Mouse (Mus musculus) adrenal gland, postnatal 36 days (tissue): ENCODE results near the gene Cdk17. TPM values are rescaled to one million over a fixed set of nuclear protein-coding genes. Genes with fewer than 3 reads are reported as not detected.

ENCODE experiments used
- DNase-seq, 2 experiments: peaks; one replicate each; pipeline ENCODE4 v3.0.0; 2021; ENCODE audit warnings: mixed read lengths in 1 of 2
- total RNA-seq, 2 experiments: library from RNA; stranded (reverse); gene quantifications; 2 replicates each; pipeline ENCODE4 v1.2.3; 2021

The Cdk17 gene
- total RNA-seq, 2 experiments from 2014 or later: 24.1 to 25.7 TPM

DNA sequence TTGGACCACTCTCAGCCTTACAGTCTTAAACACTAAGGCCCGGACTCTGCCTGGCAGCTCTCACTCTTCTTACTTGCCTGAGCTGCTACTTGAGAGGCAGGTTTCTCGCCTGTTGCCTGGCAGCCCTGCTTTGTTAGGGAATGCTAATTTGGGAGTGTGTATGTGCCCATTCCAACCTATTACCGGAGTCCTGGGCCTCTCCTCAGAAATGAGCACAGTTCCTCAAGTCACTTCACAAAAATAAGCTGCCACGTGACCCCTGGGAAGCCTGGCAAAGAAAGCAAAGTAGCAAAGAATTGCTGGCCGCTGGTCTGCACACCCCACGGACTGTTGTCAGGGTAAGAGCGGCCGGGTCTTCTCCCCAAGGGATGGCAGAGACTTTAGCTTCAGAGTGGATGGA is 102.8 kb downstream of the Cdk17 start:
- DNase-seq: no peak

DNA sequence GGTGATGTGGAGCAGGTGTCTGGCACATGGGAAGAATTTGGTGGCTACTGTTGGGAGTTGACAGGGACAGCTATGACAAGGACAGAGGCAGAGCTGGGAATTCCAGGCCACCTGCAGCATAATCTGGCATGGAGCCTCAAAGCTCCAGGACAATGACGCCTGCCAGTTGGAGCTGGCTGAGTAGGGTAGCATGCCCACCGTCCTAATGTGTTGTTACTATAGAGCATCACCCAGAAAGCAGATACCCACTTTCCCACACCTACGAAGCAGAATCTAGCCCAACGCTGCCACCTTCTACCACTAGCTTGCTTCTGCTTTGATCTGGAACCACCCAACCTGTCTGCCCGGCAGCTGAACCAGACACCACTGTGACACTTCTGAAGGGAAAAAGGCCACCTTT is 103.3 kb downstream of the Cdk17 start:
- DNase-seq: no peak

DNA sequence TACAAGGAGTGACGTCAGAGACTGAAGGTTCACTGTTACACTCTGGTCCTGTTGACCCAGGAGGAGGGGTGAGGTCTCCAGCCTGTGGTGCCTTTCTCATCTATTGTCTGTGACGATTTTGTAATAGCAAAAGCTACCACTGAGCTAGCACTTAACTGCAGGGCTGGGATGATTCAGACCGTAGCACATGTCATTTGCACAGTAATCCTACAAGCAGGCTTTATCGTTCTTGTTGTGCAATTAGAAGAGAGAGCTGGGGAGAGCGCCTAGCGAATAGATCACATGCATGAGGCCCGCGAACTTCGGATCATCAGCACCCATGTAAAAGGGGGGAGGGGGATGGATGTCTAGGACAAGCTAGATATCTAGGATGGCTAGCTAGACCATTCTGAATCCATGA is 105.2 kb downstream of the Cdk17 start:
- DNase-seq: no peak

DNA sequence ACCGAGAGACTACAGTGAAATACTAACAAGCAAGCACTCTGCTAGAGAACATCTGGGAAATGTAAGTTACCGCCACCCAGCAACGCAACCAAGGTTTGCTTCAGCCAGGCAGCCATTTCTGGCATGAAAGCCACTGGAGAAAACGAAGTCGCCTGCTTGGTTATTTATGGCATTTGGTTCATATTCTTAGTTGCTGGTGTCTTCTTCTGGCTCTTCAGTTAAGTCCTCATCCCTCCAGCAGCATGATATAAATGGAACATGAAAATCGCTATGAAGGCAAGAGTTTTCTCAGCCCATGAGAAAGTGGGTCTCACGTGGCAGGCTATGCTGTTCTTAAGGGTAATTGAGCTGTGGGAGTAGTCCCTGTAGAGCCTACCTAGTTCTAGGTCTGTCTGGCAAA is 105.8 kb downstream of the Cdk17 start:
- no peak for DNase-seq

DNA sequence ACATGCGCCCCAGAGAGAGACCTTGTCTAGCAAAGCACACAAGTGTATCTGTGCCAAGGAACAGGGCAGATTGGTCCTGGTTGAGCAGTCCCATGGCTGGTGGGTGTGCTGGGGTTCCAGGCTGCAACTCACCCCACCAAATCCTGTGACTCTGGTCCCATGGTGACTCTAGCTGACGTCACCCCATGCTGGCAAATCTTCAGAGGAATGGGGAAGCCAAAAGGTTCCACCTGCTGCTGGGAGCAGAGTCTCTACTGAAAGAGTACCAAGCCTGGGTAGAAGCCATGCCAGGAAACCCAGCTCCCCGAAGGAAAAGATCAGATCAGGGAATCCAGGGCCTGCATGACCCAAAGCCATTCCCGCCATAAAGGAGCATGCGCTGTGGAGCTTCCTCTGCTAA is 106.8 kb downstream of the Cdk17 start:
- DNase-seq: no peak

DNA sequence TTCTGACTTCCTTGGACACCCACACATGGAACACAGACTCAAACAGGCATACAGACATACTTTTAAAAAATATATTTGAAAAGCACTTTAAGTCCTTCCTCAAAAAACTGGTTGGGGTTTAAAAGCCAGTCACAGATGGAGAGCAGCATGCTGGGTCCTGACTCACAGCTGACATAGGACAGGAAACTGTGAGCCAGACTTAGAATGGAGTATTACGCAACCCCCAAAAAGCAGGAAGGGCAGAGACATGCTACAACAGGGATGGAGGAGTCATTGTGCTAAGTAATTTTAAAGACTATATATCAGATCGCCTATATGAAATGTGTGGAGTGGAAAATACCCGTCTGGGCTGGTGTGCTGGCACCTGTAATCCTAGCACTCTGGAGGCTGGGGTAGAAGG is 107.7 kb downstream of the Cdk17 start:
- DNase-seq: no peak

DNA sequence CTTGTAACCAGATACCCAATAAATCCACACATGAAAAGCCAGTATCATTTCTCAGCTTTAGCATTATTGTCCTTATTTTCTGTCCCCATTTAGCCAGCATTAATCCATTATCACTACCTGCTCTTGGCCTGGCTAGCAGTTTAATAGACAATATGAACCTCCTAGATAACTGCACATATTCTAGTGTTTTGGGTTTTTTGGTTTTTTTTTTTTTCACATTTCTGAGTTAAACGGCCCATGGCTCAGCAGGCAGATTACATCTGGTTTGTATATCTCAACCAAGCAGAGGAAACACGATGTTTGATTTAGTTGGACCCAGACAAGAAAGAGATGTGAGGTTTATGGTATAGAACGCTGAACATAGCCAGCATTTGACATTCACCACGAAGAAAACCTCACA is 109.1 kb downstream of the Cdk17 start:
- DNase-seq: no peak

DNA sequence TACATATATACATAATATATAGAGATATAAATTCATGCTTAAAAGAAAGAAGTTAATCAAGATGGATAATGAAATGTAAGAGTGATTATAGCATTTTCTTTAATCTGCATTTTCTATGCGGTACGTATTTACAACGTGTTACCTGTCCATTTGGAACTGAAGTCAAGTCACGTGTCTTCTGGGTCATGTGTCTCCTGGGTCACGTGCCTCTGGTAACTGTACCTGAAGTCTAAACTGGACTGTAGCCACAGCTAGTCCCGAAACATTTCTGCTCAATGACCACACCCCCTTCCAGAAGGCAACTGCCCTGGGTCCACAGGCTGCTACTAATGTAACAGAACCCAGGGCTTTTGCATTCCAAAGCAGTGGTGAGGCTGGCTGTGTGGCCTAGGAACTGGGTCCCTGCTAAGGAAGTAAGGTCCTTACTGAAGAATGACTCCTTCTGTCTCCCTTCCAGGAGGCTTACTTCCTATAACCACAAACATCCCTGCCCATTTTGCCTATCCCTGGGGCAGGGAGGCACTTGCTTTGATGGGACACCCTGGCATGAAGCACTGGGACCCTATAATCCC is 110.3 kb downstream of the Cdk17 start:
- DNase-seq: no peak

DNA sequence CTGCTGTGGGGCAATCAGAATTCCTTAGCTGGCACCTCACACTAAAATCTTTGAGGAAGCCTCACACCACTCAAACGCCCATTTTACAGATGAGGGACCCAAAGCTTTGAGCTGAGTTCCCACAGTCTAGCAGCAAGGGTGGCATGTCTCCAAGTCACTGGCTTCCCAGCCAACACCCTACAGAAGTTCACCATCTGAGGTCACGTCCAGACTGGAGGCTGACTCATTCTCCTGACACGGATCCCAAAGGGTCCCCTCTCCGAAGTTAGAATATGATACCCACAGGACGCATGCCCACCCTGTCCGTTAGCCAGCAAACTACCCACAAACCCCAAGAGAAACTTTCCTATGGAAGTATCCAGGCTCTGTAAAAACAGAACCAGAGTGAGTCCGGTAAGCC is 111.2 kb downstream of the Cdk17 start:
- DNase-seq: no peak

DNA sequence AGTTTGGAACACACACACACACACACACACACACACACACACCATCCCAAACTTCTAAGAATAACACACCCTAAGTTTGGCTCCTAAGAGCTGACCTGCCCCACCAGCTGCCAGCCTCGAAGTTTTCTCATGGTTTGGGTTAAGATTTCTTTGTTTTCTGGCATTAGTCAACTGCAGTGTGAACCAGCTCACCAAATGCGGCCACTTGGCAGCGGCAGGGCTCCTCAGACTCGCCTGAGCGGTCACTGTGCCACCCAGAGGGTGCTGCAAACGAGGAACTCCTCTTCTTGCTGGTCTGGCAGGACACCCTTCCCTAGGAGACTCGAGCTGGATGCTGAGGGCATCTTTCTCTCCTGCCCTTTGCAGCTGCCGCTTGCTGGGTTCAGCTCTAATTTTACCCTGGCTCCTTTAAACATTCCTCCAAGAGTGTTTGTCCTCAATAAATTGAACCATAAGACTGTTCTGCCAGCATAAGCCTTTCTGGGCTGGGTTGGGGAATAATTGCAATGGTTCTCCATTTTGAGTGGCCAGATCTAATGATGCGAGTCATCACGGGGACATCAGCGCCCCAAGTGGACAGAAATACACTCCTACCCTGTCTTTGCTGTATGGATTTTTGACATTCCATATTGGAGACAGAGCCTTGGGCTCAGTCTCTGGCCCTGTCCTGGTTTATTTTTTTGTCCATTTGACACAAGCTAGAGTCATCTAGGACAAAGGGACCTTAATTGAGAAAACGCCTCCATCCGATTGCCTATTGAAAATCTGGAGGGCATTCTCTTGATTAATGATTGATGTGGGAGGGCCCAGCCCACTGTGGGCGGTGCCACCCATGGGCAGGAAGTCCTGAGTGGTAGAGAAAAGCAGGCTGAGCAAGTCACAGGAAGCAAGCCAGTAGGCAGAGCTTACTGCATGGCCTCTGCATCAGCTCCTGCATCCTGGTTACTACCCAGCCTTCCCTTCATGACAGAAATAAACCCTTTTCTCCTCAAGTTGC is 112.6 kb downstream of the Cdk17 start:
- DNase-seq: no peak

DNA sequence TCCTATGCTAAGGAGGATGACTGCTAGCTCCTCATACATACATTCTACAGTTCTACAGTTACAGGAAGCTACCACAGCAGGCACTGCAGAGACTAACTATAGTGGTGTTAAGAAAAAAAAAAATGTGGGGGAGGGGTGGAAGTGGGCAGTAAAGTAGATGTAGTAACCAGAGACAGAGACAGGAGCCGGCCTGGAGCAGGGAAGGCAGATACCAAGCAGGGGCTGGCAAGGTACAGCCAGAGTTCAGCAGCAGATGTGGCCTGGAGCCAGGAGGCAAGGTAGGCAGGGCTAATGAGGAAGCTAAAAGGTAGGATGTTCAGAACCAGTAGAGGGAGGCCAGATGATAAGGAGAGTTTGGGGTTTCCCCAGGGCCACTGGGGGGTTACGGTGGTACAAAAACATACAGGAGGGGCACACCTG is 113.6 kb downstream of the Cdk17 start:
- no peak for DNase-seq

DNA sequence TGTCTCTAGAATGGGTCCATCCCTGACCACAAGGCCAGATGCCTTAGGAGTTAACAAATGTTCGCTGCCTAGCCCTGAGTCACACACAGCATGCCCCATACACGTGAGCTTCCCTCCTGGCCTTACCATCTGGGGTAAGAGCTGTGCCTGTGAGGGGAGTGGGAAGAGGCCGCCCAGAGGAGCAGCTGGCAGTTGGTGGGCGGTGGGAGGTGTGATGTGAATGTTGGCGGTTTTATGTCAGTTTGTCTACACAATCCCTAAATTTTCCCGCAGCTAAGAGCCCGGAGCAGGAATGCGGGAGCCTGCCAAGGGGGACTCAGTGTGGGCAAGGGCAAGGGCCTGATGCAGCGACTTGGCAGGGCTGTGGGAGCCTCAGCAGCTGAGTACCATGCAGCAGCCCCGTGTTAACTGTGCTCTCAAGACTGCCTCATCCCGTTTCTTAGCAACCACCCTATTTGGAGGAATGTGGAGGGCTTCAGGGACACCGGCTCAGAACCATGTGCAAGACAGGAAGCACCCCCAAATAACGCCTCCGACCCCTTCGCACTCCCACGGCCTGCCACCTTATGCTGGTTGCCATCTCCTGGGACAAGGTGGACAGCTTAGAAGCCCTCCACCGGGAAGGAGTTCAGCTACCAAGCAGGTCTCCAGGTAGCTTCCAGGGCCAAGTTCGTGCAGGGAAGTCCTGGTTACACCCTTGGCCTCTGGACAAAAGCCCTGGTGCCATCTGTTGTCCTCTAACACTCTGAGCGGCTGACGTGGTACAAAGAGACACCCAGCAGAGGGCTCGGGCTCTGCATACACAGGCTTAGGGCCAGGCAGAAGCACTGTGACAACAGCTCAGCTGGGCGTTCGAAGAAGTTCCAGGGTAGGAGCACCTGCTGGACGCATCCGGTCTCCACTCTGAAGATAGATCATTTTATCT is 114.8 kb downstream of the Cdk17 start:
- no peak for DNase-seq

DNA sequence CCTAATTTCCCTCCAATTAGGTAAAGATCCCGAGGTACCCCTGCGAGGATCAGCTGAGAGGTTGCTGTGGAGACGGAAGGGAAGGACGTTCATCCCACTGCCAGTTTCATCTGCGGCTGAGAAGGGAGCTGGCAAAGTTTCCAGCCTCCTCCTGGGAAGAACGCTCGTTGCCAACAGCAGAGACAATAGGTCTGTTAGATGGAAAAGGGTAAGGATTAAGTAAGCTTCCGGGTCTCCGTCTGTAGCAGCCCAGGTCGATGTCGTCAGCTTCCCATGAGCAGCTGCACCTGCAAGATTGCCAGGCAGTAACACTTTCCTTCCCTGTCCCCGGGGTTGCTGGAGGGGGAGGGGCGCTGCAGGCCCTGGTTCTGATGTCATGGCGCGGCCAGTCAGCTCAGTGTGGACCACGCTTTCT is 115.7 kb downstream of the Cdk17 start:
- DNase-seq: peak; percentile 56 to 72

DNA sequence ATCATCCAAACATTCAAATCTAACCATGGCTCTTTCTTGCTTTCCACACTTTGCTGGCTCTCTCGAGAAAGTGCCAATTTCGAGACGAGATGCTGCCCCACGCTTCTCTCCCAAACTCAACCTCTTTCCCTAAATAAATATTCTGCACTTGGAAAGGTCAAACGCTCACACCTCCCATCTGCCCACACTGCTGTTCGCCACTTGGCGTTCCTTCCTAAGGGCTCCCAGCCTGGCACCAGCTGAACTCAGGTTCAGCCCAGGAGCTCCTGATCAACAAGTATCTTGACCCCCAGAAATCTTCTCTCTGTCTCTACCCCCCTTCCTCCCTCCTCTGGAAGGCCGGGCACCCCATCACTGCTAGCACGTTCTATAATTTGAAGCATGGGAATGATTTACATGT is 116.2 kb downstream of the Cdk17 start:
- no peak for DNase-seq

DNA sequence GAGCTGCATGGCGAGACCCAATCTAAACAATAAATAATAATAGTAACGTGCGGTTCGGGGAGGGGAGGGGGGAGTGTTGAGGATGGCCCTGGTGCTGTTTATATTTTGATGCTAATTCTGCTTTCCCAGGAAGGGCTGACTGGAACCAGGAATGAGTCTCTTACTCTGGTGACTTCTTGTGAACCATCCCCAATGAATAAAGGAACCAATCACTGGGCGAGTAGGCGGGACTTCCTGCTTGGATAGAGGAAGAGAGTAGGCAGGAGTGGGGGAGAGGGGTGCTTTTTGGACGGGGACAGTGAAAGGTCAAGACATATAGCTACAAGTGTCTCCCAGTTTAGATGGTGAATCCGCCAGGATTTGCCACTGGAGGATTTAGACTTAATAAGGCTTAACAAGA is 117.7 kb downstream of the Cdk17 start:
- no peak for DNase-seq

DNA sequence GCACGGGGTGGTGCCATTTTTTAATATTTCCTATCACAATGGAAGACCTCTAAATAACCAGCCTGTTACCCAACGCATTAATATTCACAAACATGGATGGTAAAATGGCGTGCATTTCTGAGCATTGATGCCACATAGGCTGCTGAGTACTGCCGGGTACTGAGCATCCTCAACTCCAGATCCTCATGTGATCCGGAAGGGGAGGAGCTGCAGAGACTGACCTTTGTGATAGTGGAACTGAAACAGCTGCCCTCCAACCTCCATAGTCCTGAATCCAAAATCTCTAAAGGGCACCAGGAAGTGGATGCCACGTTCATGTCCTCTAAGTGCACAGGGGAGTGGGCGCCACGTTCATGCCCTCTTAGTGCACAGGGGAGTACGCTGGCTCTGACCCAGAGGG is 118.4 kb downstream of the Cdk17 start:
- DNase-seq: no peak

DNA sequence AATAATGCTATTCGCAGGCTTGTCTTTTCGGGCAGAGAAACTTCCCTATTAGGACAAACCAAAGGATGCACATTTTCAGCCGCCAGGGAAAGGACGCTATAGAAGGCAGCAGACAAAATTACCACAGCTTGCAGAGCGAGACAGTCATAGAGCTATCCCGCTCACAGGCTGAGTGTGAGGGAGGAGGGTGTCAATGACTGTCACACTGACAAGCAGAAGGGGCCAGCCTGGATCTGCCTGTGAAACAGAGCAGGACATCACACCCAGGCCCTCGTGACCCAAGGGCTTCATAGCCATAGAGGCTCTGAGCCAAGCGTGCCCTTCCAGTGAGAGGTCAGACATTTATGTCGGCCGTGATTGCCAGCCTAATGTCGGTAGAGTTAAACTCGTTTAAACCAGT is 119.9 kb downstream of the Cdk17 start:
- DNase-seq: no peak

DNA sequence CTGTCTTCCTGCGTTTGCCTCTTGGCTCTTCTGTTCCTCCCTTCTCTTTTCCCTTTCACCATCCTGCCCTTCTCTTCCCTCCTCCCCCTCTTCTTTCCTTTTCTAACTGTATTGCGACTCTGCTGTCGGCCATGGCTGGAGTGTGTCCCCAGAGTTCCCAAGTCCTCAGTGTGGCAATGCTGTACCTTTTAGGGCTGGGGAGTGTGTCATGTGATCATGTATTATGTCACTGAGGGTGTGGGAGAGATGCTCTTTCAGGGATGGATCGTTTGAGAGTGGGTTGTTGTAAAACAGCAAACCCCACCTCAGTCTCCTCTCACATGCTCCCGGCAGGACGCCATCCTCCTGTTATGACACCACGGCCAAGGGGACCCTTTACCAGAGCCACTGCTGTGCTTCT is 120.4 kb downstream of the Cdk17 start:
- no peak for DNase-seq

DNA sequence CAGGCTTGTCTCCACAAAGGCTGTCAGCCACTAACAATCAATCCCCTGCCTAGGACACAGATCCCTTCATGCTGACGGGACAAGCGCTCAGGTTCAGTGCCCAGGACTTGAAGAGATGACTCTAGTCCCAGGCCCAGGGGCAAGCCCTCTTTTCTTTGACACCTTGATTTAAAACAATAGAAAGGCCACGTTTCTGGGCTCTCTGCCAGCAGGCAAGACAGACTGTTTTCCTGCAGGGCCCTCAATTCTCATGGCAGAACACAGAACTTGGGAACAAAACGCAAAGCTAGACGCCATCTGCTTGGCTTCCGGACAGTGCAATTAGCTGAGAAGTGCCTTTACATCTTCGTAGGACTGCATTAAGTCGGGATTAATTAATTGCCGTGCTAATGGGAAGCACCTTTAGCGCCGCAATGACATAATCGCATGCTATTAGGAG is 121.9 kb downstream of the Cdk17 start:
- DNase-seq: peak; percentile 49 to 71

DNA sequence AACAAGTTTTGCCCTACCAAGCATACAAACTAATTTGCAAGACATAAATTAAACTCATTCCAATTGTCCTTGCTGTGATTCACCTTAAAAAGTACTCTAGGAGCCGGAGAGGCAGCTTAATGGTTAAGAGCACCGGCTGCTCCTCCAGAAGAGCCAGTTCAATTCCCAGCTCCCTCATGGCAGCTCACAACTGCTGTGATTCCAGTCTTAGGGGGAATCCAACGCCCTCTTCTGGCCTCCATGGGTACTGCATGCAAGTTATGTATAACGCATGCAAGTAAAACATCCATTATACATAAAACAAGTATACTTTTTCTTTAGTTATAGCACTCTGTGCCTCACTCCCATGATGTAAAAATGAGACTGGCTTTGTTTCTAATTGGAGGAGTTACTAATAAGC is 122.6 kb downstream of the Cdk17 start:
- DNase-seq: no peak

DNA sequence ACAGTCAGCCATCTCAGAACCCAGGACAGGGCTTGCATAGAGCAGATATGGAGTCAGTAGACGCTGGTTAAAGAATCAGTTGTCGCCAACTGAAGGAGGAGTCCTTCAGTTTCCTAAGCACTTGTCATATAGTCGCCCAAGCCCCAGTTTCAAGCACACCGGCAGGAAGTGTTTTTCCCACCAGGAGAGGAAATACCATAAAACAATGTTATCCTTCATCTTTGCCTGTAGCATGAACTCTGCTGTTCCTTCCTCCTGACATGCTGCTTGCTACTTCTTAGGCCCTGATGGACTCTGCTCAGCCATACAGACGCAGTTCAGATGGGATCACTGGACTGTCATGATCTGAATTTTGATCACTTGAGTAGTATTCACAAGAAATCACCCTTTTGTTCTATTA is 124.8 kb downstream of the Cdk17 start:
- DNase-seq: no peak

DNA sequence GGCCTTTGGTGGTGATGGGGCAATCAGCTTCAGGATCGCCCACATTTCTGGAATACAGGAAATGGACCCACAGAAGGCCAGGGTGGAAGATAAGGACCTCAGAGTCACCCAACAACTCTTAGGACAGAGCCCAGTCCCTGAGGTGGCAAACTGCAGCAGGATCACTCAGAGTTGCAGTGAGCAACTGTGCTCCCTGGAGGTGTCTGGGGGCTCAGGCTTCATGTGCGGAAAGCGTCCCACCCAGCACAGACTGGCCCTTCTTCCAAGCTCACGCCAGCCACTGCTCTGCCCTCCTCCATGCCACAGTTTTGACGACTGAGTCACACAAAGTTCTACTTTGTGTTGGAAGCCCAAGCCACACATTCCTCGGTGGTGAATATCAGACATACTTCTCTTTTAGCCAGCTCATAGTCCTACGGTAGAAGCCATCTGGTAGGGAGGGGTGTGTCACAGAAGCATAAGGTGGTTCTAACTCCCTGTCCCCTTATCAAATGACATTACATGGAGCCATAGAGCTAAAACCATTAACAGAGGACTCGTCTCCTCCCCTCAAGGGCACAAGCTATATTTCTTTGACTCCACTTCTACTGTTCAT is 127.0 kb downstream of the Cdk17 start:
- no peak for DNase-seq
